Mouse (Mus musculus) brain, embryonic 14.5 days (tissue): ENCODE data around the gene Ahdc1.

ENCODE experiments used
- CTCF ChIP-seq: fragments of 200-500 bp; IDR thresholded peaks from 2 replicates; pipeline ENCODE4 v1.5.1; 2012; ENCODE audit warnings: inconsistent platforms, mild to moderate bottlenecking, moderate library complexity, borderline replicate concordance; ENCODE audit not compliant: insufficient read depth, insufficient read length; ENCODE audit errors: extremely low read depth
- POLR2A ChIP-seq: fragments of 200-500 bp; IDR thresholded peaks from 2 replicates; pipeline ENCODE4 v1.6.1; 2012; ENCODE audit warnings: mild to moderate bottlenecking, inconsistent platforms, borderline replicate concordance; ENCODE audit not compliant: poor library complexity, insufficient read depth, insufficient read length, severe bottlenecking; ENCODE audit errors: extremely low read depth

- no peak for TF ChIP-seq POLR2A
- no peak for TF ChIP-seq CTCF
Observed at GRCm38 (mm10) chr4:133022217-133022616, 11.2 kb downstream of the Ahdc1 start.
